Mouse (Mus musculus) cerebellum, adult 9-11 months (tissue): Measurements from ENCODE around the gene Ptpre.
"Not testable (repeated sequence)": the region's sequence is repeated elsewhere in the genome, so short reads cannot be mapped to it uniquely, and the experiment has no call there.

ENCODE experiments used
- DNase-seq: peaks from one replicate; pipeline ENCODE4 v3.0.0; 2022

Ptpre gene

GRCm38 (mm10) chr7:135650061-135650460 lies 112.8 kb downstream of the Ptpre start:
- DNase-seq: no peak

DNA sequence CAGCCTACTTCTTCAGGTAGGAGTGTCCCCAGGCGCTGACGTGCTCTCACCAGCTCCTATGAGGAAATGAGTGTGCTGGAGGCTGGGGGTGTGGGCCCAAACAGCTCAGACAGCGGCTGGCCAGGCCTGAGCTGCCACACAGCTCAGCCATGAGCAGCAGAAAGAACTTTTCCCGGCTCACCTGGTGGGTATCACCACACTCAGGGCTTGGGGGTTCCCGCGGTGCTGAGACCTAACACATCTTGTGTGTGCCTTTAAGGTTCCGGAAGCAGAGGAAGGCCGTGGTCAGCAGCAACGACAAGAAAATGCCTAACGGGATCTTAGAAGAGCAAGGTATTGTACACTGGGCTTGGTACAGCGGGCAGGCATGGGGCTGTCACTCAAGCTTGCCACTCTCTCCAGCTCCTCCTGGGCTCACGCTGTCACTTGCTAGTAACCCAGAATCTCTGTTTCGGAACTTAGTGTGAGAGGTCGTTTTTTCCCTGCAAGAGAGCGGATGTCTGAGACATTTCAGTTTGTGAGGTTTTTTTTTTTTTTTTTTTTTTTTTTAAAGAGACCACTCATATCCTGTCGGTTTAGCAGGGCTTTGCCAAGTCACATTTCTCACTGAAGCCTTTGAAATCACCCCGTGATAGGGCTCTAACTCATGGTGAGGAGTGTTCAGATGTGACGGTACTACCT lies 114.7 kb downstream of the Ptpre start:
- no peak for DNase-seq

- DNase-seq: no peak
These were observed 115.5 kb downstream of the Ptpre start for GRCm38 (mm10) chr7:135652781-135653180.

GRCm38 (mm10) chr7:135653601-135654000 lies 116.3 kb downstream of the Ptpre start:
- no peak for DNase-seq

DNA sequence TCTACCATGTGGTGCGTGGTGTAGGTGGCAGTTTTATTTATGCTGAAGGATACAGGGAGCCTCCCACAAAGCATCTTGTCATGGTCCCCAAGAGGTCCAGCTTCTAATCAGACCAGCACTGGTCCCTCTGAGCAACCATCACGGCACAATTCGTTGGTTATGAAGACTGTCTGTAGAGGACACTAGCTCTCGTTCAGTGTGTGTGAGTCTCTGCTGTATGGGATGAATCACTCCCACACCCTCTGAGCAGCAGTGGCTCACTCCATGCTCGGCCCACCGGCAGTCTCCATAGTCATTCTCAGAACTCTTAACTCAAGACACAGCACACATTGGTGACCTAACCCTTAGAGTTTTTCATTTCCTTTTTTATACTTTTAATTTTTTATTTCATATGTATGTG lies 117.0 kb downstream of the Ptpre start:
- DNase-seq: no peak

GRCm38 (mm10) chr7:135655113-135655512 lies 117.8 kb downstream of the Ptpre start:
- DNase-seq: no peak

DNA sequence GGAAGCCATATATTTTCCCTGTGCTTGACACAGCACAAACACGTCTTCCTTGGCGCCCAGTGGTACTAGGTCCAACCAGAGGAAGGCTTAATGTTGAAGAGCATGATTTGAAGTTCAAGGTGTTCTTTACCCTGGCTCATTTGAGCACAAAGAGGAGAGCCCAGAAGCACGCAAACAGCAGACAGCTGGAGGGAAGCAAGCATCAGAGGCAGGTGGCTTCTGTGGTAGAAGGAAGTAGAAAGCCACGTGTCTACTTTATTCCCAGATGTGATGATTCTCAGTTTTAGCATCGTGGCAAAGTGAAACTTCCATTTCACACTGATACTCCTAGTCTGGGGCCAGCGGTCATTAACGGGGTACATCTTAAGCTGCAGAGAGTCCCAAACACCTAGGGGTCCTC lies 120.9 kb downstream of the Ptpre start:
- DNase-seq: no peak

DNA sequence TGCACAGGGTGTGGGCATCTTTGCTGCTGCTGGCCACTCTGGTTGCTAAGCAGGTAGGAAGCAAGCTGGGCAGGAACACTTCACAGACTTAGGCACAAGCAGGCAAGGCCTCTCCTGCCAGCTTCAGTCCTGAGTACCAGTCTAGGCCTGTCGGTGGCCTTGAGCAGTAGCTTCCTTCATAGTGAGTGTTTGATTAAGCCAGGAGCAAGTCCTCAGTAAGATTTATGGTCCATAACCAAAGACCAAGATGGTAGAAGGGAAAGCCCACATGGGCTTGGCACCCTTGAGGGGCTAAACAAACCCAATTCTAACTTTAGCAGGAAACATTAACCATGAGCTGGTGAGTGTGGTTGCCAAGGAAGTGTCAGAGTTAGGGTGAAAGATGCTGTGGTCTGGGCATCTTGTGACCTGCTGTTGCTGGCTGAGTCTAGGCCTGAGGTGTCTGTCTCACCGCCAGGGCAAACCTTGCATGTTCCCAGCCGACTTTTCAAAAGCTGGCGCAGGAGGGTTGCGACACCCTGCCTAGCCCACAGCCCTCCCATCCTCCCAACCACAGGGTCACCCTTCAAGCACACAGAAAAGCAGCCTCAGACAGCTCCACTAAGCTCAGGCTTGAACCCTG lies 122.1 kb downstream of the Ptpre start:
- no peak for DNase-seq

- DNase-seq: no peak
These were observed 123.0 kb downstream of the Ptpre start for GRCm38 (mm10) chr7:135660314-135660713.

- DNase-seq: no peak
These were observed 126.9 kb downstream of the Ptpre start for GRCm38 (mm10) chr7:135664211-135664610.

GRCm38 (mm10) chr7:135666314-135666713 lies 129.0 kb downstream of the Ptpre start:
- DNase-seq: no peak

DNA sequence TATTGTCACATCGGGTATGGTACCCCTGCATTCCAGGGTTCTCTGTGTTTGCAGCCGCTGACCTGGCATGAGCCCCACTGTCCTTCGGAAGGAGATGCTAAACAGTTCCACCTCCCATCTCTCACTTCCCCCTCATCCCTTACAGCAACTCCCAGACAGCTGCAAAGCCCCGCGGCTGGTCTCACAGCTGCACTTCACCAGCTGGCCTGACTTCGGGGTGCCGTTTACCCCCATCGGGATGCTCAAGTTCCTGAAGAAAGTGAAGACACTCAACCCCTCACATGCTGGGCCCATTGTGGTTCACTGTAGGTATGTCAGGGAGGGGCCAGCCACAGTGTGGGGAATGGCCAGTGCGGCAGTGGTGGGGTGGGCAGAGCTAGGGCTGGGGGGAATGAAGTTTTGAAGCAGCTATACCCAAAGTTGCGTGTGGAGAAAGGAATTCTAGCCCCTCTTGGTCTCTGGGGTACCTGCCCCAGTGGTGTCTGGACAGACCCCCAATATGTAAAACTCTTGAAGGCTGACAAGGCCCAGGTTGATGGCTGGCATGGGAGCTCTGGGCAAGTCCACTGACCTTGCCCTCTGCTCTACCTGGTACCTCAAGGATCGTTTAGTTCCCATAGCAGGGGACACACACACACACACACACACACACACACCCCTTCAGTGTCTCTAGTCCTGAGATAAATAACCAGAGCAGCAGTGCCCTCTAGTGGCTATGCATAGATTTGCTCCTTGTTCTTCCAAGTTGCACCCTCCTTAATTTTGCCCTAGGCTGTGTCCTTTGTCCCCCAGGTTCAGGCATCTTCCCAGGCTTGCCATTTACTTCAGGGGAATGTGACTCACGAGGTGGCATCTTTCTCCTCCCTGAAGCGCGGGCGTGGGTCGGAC lies 131.8 kb downstream of the Ptpre start:
- DNase-seq: peak; percentile 50

DNA sequence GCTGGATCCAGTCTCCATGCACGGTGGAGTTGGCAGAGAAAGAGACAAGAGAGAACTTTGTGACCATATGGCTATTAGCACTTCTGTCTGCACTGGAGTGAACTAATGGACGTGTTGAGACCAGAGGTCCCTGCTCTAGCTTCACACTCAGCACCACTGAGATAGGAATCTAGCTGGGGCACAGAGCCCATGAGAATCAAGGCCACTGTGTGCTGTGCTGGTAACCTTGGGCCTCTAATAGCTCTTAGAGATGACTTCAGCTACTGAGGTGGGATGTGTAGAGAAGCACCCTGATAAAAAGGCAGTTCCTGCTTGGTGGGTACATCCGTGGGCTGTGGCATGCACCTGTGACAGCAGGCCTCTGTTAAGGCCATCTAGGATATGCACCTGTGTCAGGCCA lies 136.3 kb downstream of the Ptpre start:
- no peak for DNase-seq

- no peak for DNase-seq
These were observed 139.4 kb downstream of the Ptpre start for GRCm38 (mm10) chr7:135676722-135677121.

DNA sequence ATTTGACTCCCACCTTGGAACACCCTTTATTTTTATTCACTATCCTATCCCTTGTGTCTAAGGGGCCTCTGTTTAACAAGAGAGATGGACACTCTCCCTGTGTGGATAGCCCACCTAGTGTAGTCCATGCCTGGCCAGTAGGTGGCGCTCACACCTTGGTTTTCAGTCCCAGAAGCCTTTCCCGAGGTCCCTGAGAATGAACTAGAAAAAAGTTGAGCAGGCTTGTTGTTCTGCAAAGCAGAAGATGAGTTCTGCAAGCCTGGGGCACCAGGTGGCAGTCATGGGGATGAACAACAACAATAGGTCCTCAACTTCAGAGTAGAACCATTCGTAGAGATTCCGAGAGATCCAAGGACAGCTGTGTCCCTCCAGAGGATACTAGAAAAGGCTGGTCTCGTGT lies 143.1 kb downstream of the Ptpre start:
- no peak for DNase-seq

DNA sequence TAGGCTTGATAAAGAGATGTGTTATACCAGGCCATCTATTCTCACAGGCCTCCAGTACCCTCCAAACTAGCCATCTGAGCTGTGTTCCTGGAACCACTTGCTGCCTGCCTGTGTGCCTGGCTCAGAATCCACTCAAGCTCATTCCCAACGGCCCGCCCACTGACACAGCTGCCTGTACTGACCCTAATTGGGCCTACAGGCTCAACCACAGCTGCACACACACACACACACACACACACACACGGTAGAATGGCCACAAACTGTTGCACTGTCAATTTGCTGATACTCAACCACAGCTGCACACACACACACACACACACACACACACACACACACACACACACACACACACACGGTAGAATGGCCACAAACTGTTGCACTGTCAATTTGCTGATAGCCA lies 146.8 kb downstream of the Ptpre start:
- DNase-seq: not testable (repeated sequence)

DNA sequence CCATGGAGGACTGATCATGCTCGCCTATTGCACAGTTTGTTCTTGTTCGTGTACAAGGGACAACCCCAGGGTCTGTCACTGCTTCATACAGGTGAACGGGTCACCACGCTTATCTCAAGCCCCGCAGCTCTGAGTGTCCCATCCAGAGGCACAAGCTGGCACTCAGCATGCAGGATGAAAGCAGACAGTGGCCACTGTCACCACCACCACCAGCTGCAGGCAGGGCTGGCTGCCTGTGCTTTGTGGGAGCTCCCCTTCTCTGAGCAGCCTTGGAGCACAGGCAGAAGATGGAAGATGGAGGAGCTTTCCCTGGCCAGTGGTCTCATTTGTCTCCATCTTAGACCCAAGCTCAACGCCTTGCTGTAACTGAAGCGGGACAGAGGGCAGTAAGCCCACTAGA lies 147.7 kb downstream of the Ptpre start:
- no peak for DNase-seq

DNA sequence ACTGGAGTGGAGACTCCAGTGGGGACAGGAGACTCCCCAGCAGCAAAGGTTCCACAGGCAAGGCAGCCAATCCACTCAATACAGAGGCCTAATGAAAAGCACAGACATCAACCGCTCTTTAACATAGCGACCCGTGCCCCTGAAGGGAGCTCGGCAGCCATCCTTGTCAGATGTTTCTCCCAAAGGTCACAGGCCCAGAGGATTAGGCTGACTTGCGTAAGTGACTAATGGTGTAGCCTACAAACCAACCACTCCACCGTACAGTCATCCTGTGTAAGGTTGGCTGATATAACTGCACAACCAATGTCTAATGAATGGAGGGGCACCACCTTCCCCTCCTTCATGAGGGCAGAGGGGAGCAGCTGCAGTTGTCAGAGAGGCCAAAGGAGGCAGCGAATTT lies 152.1 kb downstream of the Ptpre start:
- no peak for DNase-seq

DNA sequence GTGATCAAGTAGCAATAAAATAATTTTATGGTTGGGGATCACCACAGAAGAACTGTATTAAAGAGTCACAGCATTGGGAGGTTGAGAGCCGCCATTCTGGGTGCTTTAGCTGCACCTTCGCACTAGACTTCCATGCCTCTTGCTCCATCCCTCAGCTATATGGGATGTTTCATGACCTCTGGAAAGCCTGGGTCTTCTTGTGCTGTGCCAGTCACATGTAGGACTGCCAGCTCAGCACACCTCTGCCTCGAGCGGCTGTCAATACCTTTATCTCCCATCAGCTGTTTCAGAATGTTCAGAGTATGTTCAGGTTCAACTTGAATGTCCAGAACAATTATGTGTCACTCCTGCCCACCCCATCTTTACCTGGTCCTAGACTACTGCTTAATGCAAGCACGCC lies 154.7 kb downstream of the Ptpre start:
- DNase-seq: no peak

GRCm38 (mm10) chr7:135694130-135694529 lies 156.8 kb downstream of the Ptpre start:
- no peak for DNase-seq

DNA sequence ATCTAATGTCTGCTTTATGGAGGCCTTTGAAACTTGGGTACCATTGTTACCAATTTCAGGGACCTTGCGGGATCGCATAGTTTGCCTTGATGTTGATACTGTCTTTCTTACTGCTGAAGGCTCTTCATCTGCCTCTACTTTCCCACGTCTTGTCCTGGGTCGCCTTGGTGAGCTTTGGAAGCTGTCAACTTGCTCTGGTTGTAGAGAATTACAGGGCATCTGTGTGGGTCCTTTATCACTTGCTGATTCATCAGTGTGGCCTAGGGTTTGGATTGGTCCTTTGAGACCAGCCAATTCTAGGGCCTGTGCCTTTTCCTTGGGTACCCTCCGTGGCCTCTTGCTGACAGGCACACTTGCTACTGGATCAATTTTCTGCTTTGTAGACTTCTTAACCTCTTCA lies 157.5 kb downstream of the Ptpre start:
- no peak for DNase-seq

- DNase-seq: no peak
These were observed 158.8 kb downstream of the Ptpre start for GRCm38 (mm10) chr7:135696127-135696526.

DNA sequence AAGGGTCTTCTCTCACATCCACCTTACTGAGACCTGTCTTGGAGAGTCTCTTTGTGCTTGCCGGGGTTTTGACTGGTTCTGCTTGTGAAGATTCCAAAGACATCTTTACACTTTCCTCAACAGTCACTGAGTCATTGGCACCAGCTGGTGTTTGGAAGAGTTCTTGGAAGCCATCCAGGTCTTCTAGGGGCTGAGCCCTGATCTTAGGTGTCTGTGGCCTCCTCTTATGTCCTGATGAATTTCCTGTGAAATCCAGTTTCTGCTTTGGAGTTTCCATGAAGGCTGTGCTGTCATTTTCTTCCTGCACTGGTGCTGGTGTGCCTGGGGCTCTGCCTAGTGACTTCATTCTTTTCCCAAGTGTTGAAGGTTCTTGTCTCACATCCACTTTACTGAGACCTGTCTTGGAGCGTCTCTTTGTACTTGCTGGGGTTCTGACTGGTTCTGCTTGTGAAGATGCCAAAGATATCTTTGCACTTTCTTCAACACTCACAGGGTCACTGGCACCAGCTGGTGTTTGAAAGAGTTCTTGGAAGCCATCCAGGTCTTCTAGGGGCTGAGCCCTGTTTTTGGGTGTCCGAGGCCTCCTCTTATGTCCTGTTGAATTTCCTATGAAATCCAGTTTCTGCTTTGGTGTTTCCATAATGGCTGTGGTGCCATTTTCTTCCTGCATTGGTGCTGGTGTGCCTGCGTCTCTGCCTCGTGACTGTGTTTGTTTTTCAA lies 159.9 kb downstream of the Ptpre start:
- not testable (repeated sequence) for DNase-seq
